Mouse (Mus musculus): ENCODE results near the gene Astn2.
"Not testable (repeated sequence)": the region's sequence is repeated elsewhere in the genome, so short reads cannot be mapped to it uniquely, and the experiment has no call there.

The Astn2 gene

GRCm38 (mm10) chr4:65744088-65744610, 660.3 kb downstream of the Astn2 start:
- no peak for DNase-seq

- DNase-seq, result no peak
Measured at GRCm38 (mm10) chr4:65743160-65743691, 661.2 kb downstream of the Astn2 start.

- no peak for DNase-seq
Measured at GRCm38 (mm10) chr4:65724414-65724813, 680.0 kb downstream of the Astn2 start.

- no peak for DNase-seq
Measured at GRCm38 (mm10) chr4:65719610-65720009, 684.8 kb downstream of the Astn2 start.

GRCm38 (mm10) chr4:65717899-65718298, 686.5 kb downstream of the Astn2 start:
- DNase-seq, result no peak

GRCm38 (mm10) chr4:65716086-65716485, 688.3 kb downstream of the Astn2 start:
- DNase-seq, result peak in 1 of 2 experiments; percentile 46

- peak; percentile 38 to 76 for DNase-seq
Measured at GRCm38 (mm10) chr4:65711678-65712077, 692.7 kb downstream of the Astn2 start.

GRCm38 (mm10) chr4:65710623-65711022, 693.8 kb downstream of the Astn2 start:
- no peak for DNase-seq

- DNase-seq, result peak in 1 of 2 experiments; percentile 40
Measured at GRCm38 (mm10) chr4:65701848-65702247, 702.6 kb downstream of the Astn2 start.

GRCm38 (mm10) chr4:65699743-65700361, 704.6 kb downstream of the Astn2 start:
- no peak for DNase-seq

- no peak for DNase-seq
Measured at GRCm38 (mm10) chr4:65695241-65695640, 709.2 kb downstream of the Astn2 start.

GRCm38 (mm10) chr4:65694011-65694410, 710.4 kb downstream of the Astn2 start:
- peak in 1 of 2 experiments; percentile 27 for DNase-seq

- no peak for DNase-seq
Measured at GRCm38 (mm10) chr4:65687006-65687723, 717.2 kb downstream of the Astn2 start.

GRCm38 (mm10) chr4:65686258-65687005, 718.0 kb downstream of the Astn2 start:
- DNase-seq, result no peak

- DNase-seq, result peak in 1 of 2 experiments; percentile 45
Measured at GRCm38 (mm10) chr4:65684401-65684800, 720.0 kb downstream of the Astn2 start.

- DNase-seq, result not testable (repeated sequence)
Measured at GRCm38 (mm10) chr4:65679786-65680185, 724.6 kb downstream of the Astn2 start.

- DNase-seq, result no peak
Measured at GRCm38 (mm10) chr4:65678929-65679328, 725.5 kb downstream of the Astn2 start.

GRCm38 (mm10) chr4:65678495-65678894, 725.9 kb downstream of the Astn2 start:
- no peak for DNase-seq

GRCm38 (mm10) chr4:65674267-65674978, 730.0 kb downstream of the Astn2 start:
- peak; percentile 27 to 72 for DNase-seq

- peak in 1 of 2 experiments; percentile 50 for DNase-seq
Measured at GRCm38 (mm10) chr4:65673418-65673933, 730.9 kb downstream of the Astn2 start.

- no peak for DNase-seq
Measured at GRCm38 (mm10) chr4:65672294-65672693, 732.1 kb downstream of the Astn2 start.

- peak in 1 of 2 experiments; percentile 24 for DNase-seq
Measured at GRCm38 (mm10) chr4:65671585-65672184, 732.7 kb downstream of the Astn2 start.

All from cerebellum, postnatal 14 days (tissue).